Mouse (Mus musculus): ENCODE results near the gene Gnaq. TPM values are rescaled to one million over a fixed set of nuclear protein-coding genes. Genes with fewer than 3 reads are reported as not detected.
"Not testable (repeated sequence)": the region's sequence is repeated elsewhere in the genome, so short reads cannot be mapped to it uniquely, and the experiment has no call there.

Gene Gnaq
- polyA plus RNA-seq, 1 experiment from 2014 or later, result 76.6 TPM

GRCm38 (mm10) chr19:16252696-16253095 is 120.1 kb downstream of the Gnaq start:
- POLR2A ChIA-PET, result no interaction called here
- DNase-seq (ENCODE audit: low read depth, low spot score) (no peak), ATAC-seq (no peak)
- CTCF ChIA-PET, result interaction anchor here (0.7 to 3.3 kb wide), 4 partner anchors 8 to 101 kb away, joined by 3 to 11 read pairs (median 4); no protein-coding TSS in a partner anchor
- TF ChIP-seq CTCF (IDR thresholded peaks at IDR 0.05), result no peak
- H3K27me3 ChIP-seq, result no peaks in the 10 kb centered on the region
- in situ Hi-C loops (cut with MboI; ENCODE audit: low pct_unique_long_range_greater_than_20kb), result no loop called here

DNA sequence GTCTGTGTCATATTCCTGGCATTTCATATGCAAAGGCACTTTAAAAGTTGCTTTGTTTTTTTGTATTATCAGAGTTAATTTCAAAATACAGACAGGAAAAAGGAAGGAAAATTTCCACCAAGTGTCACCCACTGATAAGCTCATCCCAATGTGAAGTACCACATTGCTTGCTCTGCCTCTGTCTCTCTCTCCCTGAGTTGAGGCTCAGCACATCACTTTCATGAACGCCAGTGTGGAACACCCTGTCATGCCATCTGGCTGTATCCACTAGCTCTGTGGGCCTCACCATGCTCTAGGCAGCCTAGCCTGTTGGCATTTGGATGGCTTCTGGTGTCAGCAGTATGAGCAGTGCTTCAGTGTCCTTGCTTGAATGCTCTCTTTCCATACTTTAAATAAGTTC is 122.2 kb downstream of the Gnaq start:
- in situ Hi-C loops (cut with MboI; ENCODE audit: low pct_unique_long_range_greater_than_20kb), result no loop called here
- ATAC-seq (no peak), DNase-seq (ENCODE audit: low read depth, low spot score) (no peak)
- ChIA-PET CTCF (interaction anchor here (1.5 to 2.8 kb wide), 2 partner anchors 30 to 70 kb away, joined by 3 to 9 read pairs; no protein-coding TSS in a partner anchor), POLR2A (no interaction called here)
- TF ChIP-seq CTCF (IDR thresholded peaks at IDR 0.05), result no peak
- H3K27me3 ChIP-seq, result no peaks in the 10 kb centered on the region

- H3K27me3 ChIP-seq, result no peaks in the 10 kb centered on the region
- in situ Hi-C loops (cut with MboI; ENCODE audit: low pct_unique_long_range_greater_than_20kb), result no loop called here
- no peak for DNase-seq (ENCODE audit: low read depth, low spot score)
- TF ChIP-seq CTCF (IDR thresholded peaks at IDR 0.05), result no peak
- ATAC-seq, result no peak
- ChIA-PET POLR2A (no interaction called here), CTCF (interaction anchor here (1.5 to 2.8 kb wide), 2 partner anchors 30 to 70 kb away, joined by 3 to 9 read pairs; no protein-coding TSS in a partner anchor)
Measured at GRCm38 (mm10) chr19:16255294-16255693, 122.7 kb downstream of the Gnaq start.

GRCm38 (mm10) chr19:16258766-16259355 is 126.2 kb downstream of the Gnaq start:
- no peak for ATAC-seq
- DNase-seq (ENCODE audit: low read depth, low spot score), result no peak

DNA sequence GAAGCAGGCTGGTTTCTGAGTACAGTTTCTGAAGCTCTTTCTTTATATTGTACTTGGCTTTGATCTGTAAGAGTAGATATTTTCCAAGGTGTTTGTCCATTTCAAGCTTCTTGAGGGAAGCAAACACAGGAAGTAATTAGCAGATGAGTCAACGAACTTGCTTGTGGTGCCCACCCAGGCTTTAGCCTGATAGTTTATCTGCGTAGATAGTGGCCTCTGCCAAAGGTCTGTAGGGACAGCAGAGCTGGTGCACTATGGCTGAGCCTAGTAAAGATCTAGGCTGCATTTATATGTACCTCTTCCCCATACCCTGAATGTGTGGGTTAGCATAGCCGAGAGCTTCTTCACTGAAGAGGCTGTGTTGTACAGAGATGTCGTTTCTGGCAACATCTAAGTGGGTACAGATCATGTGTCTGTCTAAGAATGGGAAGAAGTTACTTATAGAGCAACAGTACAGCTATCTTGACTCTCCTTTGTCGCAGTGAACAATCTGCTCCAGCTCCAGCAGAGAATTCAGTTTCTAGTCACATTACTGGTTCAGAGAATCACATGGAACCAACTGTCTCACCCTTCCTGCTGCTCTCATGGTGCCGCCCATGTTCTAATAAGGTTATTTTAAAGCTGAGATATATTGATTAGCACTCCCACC is 127.3 kb downstream of the Gnaq start:
- ChIA-PET CTCF (interaction anchor here (0.7 to 3.4 kb wide), 12 partner anchors 8 to 64 kb away, joined by 3 to 12 read pairs (median 4); no protein-coding TSS in a partner anchor), POLR2A (interaction anchor here (0.9 to 1.7 kb wide), 3 partner anchors 8 to 339 kb away, joined by 3 to 5 read pairs (median 3); no protein-coding TSS in a partner anchor)
- DNase-seq (ENCODE audit: low read depth, low spot score), result no peak
- no peaks in the 10 kb centered on the region for H3K27me3 ChIP-seq
- no peak for ATAC-seq
- in situ Hi-C loops (cut with MboI; ENCODE audit: low pct_unique_long_range_greater_than_20kb), result no loop called here
- no peak for TF ChIP-seq CTCF (IDR thresholded peaks at IDR 0.05)

More at GRCm38 (mm10) chr19:16258766-16259355, 126.2 kb downstream of the Gnaq start:
- CTCF ChIA-PET, result interaction anchor here (1.3 to 3.4 kb wide), 5 partner anchors 7 to 33 kb away, joined by 3 to 12 read pairs (median 6); no protein-coding TSS in a partner anchor
- POLR2A ChIA-PET, result interaction anchor here (0.9 to 1.7 kb wide), 2 partner anchors 21 to 340 kb away, joined by 3 read pairs; no protein-coding TSS in a partner anchor
- no peak for TF ChIP-seq CTCF (IDR thresholded peaks at IDR 0.05)
- H3K27me3 ChIP-seq, result no peaks in the 10 kb centered on the region
- in situ Hi-C loops (cut with MboI; ENCODE audit: low pct_unique_long_range_greater_than_20kb), result no loop called here

GRCm38 (mm10) chr19:16260435-16260832 is 127.8 kb downstream of the Gnaq start:
- no peak for DNase-seq (ENCODE audit: low read depth, low spot score)
- CTCF ChIA-PET, result interaction anchor here (0.8 to 3.4 kb wide), 11 partner anchors 8 to 91 kb away, joined by 3 to 12 read pairs (median 4); no protein-coding TSS in a partner anchor

GRCm38 (mm10) chr19:16260973-16261372 is 128.3 kb downstream of the Gnaq start:
- in situ Hi-C loops (cut with MboI; ENCODE audit: low pct_unique_long_range_greater_than_20kb), result no loop called here
- H3K27me3 ChIP-seq, result no peaks in the 10 kb centered on the region
- ATAC-seq (no peak), DNase-seq (ENCODE audit: low read depth, low spot score) (no peak)
- TF ChIP-seq CTCF (IDR thresholded peaks at IDR 0.05), result no peak
- ChIA-PET CTCF (interaction anchor here (0.6 to 3.4 kb wide), 9 partner anchors 9 to 92 kb away, joined by 3 to 12 read pairs (median 3); no protein-coding TSS in a partner anchor), POLR2A (interaction anchor here (0.5 to 1.6 kb wide), 3 partner anchors 9 to 126 kb away, joined by 3 to 5 read pairs (median 4); no protein-coding TSS in a partner anchor)

More at GRCm38 (mm10) chr19:16260435-16260832, 127.8 kb downstream of the Gnaq start:
- TF ChIP-seq CTCF (IDR thresholded peaks at IDR 0.05), result peak; percentile 60
- H3K27me3 ChIP-seq, result no peaks in the 10 kb centered on the region
- POLR2A ChIA-PET, result interaction anchor here (0.5 to 1.7 kb wide), 4 partner anchors 9 to 126 kb away, joined by 3 to 5 read pairs (median 4); no protein-coding TSS in a partner anchor
- in situ Hi-C loops (cut with MboI; ENCODE audit: low pct_unique_long_range_greater_than_20kb), result no loop called here
- no peak for ATAC-seq

DNA sequence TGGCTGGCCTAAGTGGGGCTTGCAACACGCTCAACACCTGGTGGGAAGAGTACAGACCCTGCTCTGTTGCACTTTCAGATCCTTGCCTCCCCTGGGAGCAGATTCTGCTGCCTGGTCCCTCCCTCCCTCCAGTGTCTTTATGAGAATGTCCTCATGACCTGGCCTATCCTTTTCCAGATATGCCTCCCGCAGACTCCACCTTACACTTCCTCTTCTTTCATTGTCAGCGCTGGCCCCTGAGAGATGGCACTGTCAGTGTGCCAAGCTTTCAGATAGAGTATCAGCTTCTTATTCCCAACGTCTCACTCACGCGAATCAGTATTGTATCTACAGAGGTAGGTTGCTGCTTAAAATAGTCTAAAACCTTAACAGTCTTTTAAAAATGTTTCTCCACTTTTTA is 129.0 kb downstream of the Gnaq start:
- H3K27me3 ChIP-seq, result no peaks in the 10 kb centered on the region
- in situ Hi-C loops (cut with MboI; ENCODE audit: low pct_unique_long_range_greater_than_20kb), result no loop called here
- POLR2A ChIA-PET, result interaction anchor here (1.6 kb wide), 1 partner anchor 10 kb away, joined by 5 read pairs; no protein-coding TSS in a partner anchor
- CTCF ChIA-PET, result interaction anchor here (0.6 to 3.4 kb wide), 7 partner anchors 8 to 338 kb away, joined by 3 to 12 read pairs (median 4); no protein-coding TSS in a partner anchor
- ATAC-seq, result no peak
- TF ChIP-seq CTCF (IDR thresholded peaks at IDR 0.05), result no peak
- no peak for DNase-seq (ENCODE audit: low read depth, low spot score)

DNA sequence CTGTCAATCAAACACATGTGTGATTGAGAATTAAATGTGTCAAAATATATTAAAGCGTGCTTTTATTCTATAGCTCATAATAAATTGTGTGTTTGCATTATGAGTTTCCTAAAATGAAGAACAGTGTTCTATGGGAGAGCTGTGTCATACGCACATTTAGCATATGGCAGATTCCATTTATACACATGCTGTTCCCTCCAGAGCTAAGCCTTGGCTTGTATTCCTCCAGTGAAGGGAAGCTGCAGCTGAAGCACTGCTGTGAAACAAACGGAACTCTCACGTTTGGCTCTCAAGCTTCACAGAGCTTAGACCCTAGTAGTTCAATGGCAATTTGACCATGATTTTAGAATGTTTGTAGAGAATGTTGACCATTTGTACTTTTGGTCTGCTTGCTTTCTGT is 129.7 kb downstream of the Gnaq start:
- TF ChIP-seq CTCF (IDR thresholded peaks at IDR 0.05), result no peak
- no peak for ATAC-seq
- POLR2A ChIA-PET, result interaction anchor here (0.7 kb wide), 1 partner anchor 23 kb away, joined by 3 read pairs; no protein-coding TSS in a partner anchor
- DNase-seq (ENCODE audit: low read depth, low spot score), result no peak
- no peaks in the 10 kb centered on the region for H3K27me3 ChIP-seq
- CTCF ChIA-PET, result interaction anchor here (1.1 to 3.4 kb wide), 5 partner anchors 8 to 337 kb away, joined by 3 to 12 read pairs (median 4); no protein-coding TSS in a partner anchor
- in situ Hi-C loops (cut with MboI; ENCODE audit: low pct_unique_long_range_greater_than_20kb), result no loop called here

DNA sequence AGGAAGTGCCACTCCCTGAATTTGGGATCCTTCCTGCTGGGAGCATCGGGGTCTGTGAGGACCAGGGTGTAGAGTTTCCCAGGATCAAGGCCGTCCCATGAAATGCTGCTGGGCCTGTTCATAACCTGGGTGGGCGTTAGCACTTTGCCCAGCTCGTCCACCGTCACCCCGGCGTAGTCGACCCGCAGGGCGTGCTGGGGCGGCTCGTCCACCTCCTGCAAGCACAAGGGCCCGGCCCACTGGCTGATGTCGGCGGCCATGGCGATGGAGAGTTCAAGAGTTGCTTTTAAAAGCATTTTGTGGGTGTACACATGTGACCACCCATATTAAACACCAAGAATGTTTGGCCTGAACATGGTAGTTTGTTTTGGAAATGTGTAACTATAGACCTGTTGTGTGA is 134.7 kb downstream of the Gnaq start:
- POLR2A ChIA-PET; in situ Hi-C loops (cut with MboI; ENCODE audit: low pct_unique_long_range_greater_than_20kb); CTCF ChIA-PET; ATAC-seq; H3K27me3 ChIP-seq; DNase-seq (ENCODE audit: low read depth, low spot score): not testable (repeated sequence)
